Mouse (Mus musculus): Measurements from ENCODE around the gene Efhc1. TPM values are rescaled to one million over a fixed set of nuclear protein-coding genes. Genes with fewer than 3 reads are reported as not detected.
A peak's percentile ranks its signal among the peaks of the same experiment; 100 is the strongest.

The Efhc1 gene
- polyA plus RNA-seq, 1 experiment from 2014 or later: 0.58 TPM

- H3K4me1 ChIP-seq (replicated peaks; ENCODE audit: control insufficient read depth, insufficient read depth, low read length): no peaks in the 10 kb centered on the region
- no peaks in the 10 kb centered on the region for H3K9me3 ChIP-seq (ENCODE audit: control insufficient read depth, low read length)
- H3K27me3 ChIP-seq (replicated peaks; ENCODE audit: control insufficient read depth, insufficient read depth, low read length): no peaks in the 10 kb centered on the region
- H3K4me2 ChIP-seq: no peak overlapping the region
- no peak overlapping the region for H3K27ac ChIP-seq (ENCODE audit: low read depth, low read length)
- DNase-seq (ENCODE audit: low spot score) (no peak), ATAC-seq (replicated peaks; ENCODE audit: low FRiP score) (no peak)
- no peak overlapping the region for H3K4me3 ChIP-seq (ENCODE audit: low read depth, low read length)
- H3K36me3 ChIP-seq (ENCODE audit: control insufficient read depth, insufficient read depth, low read length): peaks cover 2% of the 10 kb centered on the region; the same call in 1 of the 2 replicates
- WGBS: 70% methylated on average over 8 of the region's 8 CpGs
- H3K9ac ChIP-seq (ENCODE audit: low read depth, low read length): no peak overlapping the region
Measured at GRCm38 (mm10) chr1:21004596-21004995, 53.2 kb downstream of the Efhc1 start.

- H3K36me3 ChIP-seq (ENCODE audit: control insufficient read depth, insufficient read depth, low read length): no peaks in the 10 kb centered on the region; the same call in 1 of the 2 replicates
Measured at GRCm38 (mm10) chr1:21006775-21007174, 55.3 kb downstream of the Efhc1 start.

DNA sequence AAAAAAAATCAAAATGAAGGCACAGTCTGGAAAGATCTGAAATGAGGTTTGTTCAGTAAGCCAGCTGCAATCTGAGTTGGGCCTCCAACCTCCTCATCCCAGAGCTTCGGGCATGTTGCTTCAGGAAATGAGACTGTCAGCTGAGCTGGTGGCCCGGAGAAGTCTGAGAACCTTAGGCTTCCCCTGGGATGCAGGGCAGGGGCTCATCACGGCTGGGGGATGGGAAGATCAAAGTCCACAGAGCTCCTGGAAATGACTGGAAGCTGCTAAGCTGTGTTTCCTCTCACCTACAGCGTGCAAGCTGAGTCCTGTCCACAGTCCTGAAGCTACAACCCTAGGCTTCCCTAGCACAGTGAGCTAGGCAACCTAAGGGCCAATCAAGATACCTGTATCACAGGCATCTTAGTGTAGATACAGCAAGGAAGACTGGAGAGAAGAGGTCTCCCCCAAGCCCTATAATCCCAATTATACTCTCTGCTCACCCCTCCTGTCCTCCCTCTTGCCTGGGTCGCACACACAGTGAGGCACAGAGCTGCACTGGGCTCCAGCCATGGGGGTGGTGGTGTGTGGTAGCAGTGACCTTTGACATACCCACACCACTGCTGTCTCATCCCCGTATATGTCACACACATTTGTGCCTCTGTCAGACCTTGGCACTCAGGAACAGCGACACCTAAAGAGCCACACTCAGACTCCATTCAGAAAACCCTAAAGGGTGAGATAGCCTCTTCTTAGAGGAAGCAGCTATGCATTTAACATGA lies 56.7 kb downstream of the Efhc1 start:
- no peak for DNase-seq (ENCODE audit: low spot score)
- no peaks in the 10 kb centered on the region; the same call in 1 of the 2 replicates for H3K36me3 ChIP-seq (ENCODE audit: control insufficient read depth, insufficient read depth, low read length)
- H3K4me2 ChIP-seq: no peak overlapping the region
- no peak overlapping the region for H3K9ac ChIP-seq (ENCODE audit: low read depth, low read length)
- H3K4me3 ChIP-seq (ENCODE audit: low read depth, low read length): no peak overlapping the region
- H3K27ac ChIP-seq (ENCODE audit: low read depth, low read length): no peak overlapping the region
- ATAC-seq (replicated peaks; ENCODE audit: low FRiP score): 0 out of 2 replicates have a peak, but pooled peaks have one; percentile 18
- H3K9me3 ChIP-seq (ENCODE audit: control insufficient read depth, low read length): no peaks in the 10 kb centered on the region
- no peaks in the 10 kb centered on the region for H3K4me1 ChIP-seq (replicated peaks; ENCODE audit: control insufficient read depth, insufficient read depth, low read length)
- WGBS: 69% methylated on average over 7 of the region's 7 CpGs
- no peaks in the 10 kb centered on the region for H3K27me3 ChIP-seq (replicated peaks; ENCODE audit: control insufficient read depth, insufficient read depth, low read length)

More at GRCm38 (mm10) chr1:21006775-21007174, 55.3 kb downstream of the Efhc1 start:
- Histone ChIP-seq H3K27ac (ENCODE audit: low read depth, low read length) (no peak overlapping the region), H3K4me3 (ENCODE audit: low read depth, low read length) (no peak overlapping the region), H3K9me3 (ENCODE audit: control insufficient read depth, low read length) (no peaks in the 10 kb centered on the region), H3K4me1 (replicated peaks; ENCODE audit: control insufficient read depth, insufficient read depth, low read length) (no peaks in the 10 kb centered on the region), H3K4me2 (no peak overlapping the region), H3K9ac (ENCODE audit: low read depth, low read length) (no peak overlapping the region), H3K27me3 (replicated peaks; ENCODE audit: control insufficient read depth, insufficient read depth, low read length) (no peaks in the 10 kb centered on the region)
- DNase-seq (ENCODE audit: low spot score): no peak
- ATAC-seq (replicated peaks; ENCODE audit: low FRiP score): no peak
- 83% methylated on average over 5 of the region's 5 CpGs for WGBS

- H3K9ac ChIP-seq (ENCODE audit: low read depth, low read length): no peak overlapping the region
- H3K9me3 ChIP-seq (ENCODE audit: control insufficient read depth, low read length): no peaks in the 10 kb centered on the region
- 65% methylated on average over 4 of the region's 4 CpGs for WGBS
Measured at GRCm38 (mm10) chr1:21008891-21009290, 57.5 kb downstream of the Efhc1 start.

DNA sequence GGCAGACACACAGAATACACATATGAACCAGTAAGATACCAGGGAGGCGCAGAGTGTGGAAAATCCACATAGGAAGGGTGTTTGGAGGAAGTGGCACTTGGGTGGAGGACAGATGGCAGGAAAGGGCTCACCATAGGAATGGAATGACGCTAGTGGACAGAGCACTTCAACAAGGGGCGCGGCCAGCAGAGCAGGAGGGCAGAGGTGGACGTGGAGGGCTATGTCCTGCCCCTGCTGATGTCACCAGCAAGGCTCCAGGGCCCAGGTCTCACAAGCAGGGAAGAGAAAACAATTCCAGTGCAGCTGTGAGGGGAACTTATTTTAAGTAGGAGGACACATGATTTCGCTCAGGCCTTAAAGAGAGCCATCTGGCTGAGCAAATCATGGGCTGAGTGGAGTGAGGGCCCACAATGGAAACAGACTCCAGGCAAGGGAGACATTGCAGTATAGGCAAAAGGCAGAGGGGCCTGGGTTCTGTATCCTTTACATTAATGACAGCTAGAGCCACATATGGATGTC lies 58.9 kb downstream of the Efhc1 start:
- H3K4me3 ChIP-seq (ENCODE audit: low read depth, low read length): no peak overlapping the region
- H3K4me2 ChIP-seq: no peak overlapping the region
- no peaks in the 10 kb centered on the region for H3K27me3 ChIP-seq (replicated peaks; ENCODE audit: control insufficient read depth, insufficient read depth, low read length)
- no peaks in the 10 kb centered on the region for H3K9me3 ChIP-seq (ENCODE audit: control insufficient read depth, low read length)
- no peak for ATAC-seq (replicated peaks; ENCODE audit: low FRiP score)
- H3K9ac ChIP-seq (ENCODE audit: low read depth, low read length): no peak overlapping the region
- DNase-seq (ENCODE audit: low spot score): no peak
- H3K4me1 ChIP-seq (replicated peaks; ENCODE audit: control insufficient read depth, insufficient read depth, low read length): no peaks in the 10 kb centered on the region
- H3K27ac ChIP-seq (ENCODE audit: low read depth, low read length): no peak overlapping the region
- 84% methylated on average over 6 of the region's 6 CpGs for WGBS
- no peaks in the 10 kb centered on the region for H3K36me3 ChIP-seq (ENCODE audit: control insufficient read depth, insufficient read depth, low read length)

More at GRCm38 (mm10) chr1:21008891-21009290, 57.5 kb downstream of the Efhc1 start:
- H3K4me2 ChIP-seq: no peak overlapping the region
- H3K27ac ChIP-seq (ENCODE audit: low read depth, low read length): no peak overlapping the region
- ATAC-seq (replicated peaks; ENCODE audit: low FRiP score) (no peak), DNase-seq (ENCODE audit: low spot score) (no peak)
- no peaks in the 10 kb centered on the region for H3K4me1 ChIP-seq (replicated peaks; ENCODE audit: control insufficient read depth, insufficient read depth, low read length)
- no peaks in the 10 kb centered on the region for H3K27me3 ChIP-seq (replicated peaks; ENCODE audit: control insufficient read depth, insufficient read depth, low read length)
- H3K4me3 ChIP-seq (ENCODE audit: low read depth, low read length): no peak overlapping the region
- H3K36me3 ChIP-seq (ENCODE audit: control insufficient read depth, insufficient read depth, low read length): no peaks in the 10 kb centered on the region; the same call in 1 of the 2 replicates

DNA sequence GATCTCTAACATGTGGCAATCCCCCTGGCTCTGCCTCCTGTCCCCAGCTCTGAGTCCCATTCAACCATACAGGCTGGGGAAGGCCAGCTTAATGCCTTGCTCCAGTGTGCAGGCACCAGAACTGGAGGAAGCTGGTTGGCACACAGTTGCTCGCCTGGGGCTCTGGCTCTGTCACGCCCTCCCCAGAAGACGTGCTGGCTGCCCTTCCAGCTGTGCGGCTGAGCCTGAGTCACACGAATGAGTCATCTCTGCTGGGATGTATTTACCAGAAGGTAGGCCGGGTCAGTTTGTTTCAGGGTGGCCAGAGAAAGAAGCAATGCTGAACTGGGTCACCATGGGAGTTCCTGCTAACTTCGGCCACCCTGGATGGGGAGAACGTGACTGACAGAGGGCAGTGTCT lies 63.0 kb downstream of the Efhc1 start:
- Histone ChIP-seq H3K4me3 (ENCODE audit: low read depth, low read length) (no peak overlapping the region), H3K27ac (ENCODE audit: low read depth, low read length) (no peak overlapping the region), H3K9ac (ENCODE audit: low read depth, low read length) (no peak overlapping the region), H3K36me3 (ENCODE audit: control insufficient read depth, insufficient read depth, low read length) (no peaks in the 10 kb centered on the region), H3K27me3 (replicated peaks; ENCODE audit: control insufficient read depth, insufficient read depth, low read length) (no peaks in the 10 kb centered on the region), H3K4me2 (no peak overlapping the region), H3K4me1 (replicated peaks; ENCODE audit: control insufficient read depth, insufficient read depth, low read length) (no peaks in the 10 kb centered on the region), H3K9me3 (ENCODE audit: control insufficient read depth, low read length) (no peaks in the 10 kb centered on the region)
- no peak for ATAC-seq (replicated peaks; ENCODE audit: low FRiP score)
- 62% methylated on average over 8 of the region's 8 CpGs for WGBS
- DNase-seq (ENCODE audit: low spot score): no peak

GRCm38 (mm10) chr1:21023101-21023500 lies 71.7 kb downstream of the Efhc1 start:
- Histone ChIP-seq H3K27me3 (replicated peaks; ENCODE audit: control insufficient read depth, insufficient read depth, low read length) (no peaks in the 10 kb centered on the region), H3K27ac (ENCODE audit: low read depth, low read length) (no peak overlapping the region), H3K4me2 (no peak overlapping the region), H3K9ac (ENCODE audit: low read depth, low read length) (no peak overlapping the region), H3K36me3 (ENCODE audit: control insufficient read depth, insufficient read depth, low read length) (no peaks in the 10 kb centered on the region), H3K4me1 (replicated peaks; ENCODE audit: control insufficient read depth, insufficient read depth, low read length) (peaks cover 3% of the 10 kb centered on the region; the same call in 1 of the 2 replicates), H3K4me3 (ENCODE audit: low read depth, low read length) (no peak overlapping the region), H3K9me3 (ENCODE audit: control insufficient read depth, low read length) (no peaks in the 10 kb centered on the region)
- DNase-seq (ENCODE audit: low spot score) (no peak), ATAC-seq (replicated peaks; ENCODE audit: low FRiP score) (no peak)
- WGBS: 79% methylated on average over 3 of the region's 3 CpGs

DNA sequence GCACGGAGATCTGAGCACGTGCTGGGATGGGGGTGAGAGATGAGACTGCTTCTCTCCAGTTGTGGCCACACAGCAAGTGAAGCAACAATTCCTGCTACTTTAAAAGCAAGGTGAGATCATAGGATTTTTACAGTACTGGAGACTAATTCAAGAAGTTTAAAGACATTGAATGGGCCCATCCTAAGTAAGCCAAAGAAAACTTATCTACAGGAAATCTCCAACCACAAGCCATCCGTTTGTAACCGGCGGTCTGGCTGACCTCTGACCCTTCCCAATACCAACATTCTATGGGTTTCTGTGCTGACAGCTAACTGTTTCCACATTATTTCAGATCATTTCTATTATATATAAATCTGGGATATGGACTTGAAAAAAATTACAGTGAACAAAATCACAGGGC lies 73.8 kb downstream of the Efhc1 start:
- WGBS: 41% methylated on average over 5 of the region's 5 CpGs
- Histone ChIP-seq H3K27me3 (replicated peaks; ENCODE audit: control insufficient read depth, insufficient read depth, low read length) (no peaks in the 10 kb centered on the region), H3K36me3 (ENCODE audit: control insufficient read depth, insufficient read depth, low read length) (no peaks in the 10 kb centered on the region), H3K9me3 (ENCODE audit: control insufficient read depth, low read length) (no peaks in the 10 kb centered on the region), H3K4me2 (no peak overlapping the region), H3K4me3 (ENCODE audit: low read depth, low read length) (no peak overlapping the region), H3K9ac (ENCODE audit: low read depth, low read length) (no peak overlapping the region), H3K27ac (ENCODE audit: low read depth, low read length) (no peak overlapping the region), H3K4me1 (replicated peaks; ENCODE audit: control insufficient read depth, insufficient read depth, low read length) (peaks cover 3% of the 10 kb centered on the region; the same call in 1 of the 2 replicates)
- no peak for ATAC-seq (replicated peaks; ENCODE audit: low FRiP score)
- DNase-seq (ENCODE audit: low spot score): no peak

DNA sequence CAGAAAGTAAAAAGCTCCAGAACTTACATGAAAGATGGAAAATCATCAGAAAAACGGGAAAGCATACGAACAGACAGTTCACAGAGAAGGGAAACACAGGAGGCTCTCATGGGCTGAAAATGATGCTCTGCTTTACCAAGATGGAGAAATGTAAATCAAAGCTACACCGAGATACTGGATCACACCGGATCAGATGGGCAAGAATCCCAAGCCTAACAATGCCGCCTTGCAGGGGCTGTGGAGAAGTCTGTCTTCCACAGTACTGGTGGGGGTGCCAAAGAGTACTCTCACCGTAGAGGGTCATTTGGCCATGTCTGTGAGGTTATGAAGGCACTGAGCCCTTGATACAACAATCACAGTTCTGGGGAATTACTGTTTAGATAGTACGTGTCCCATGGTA lies 75.1 kb downstream of the Efhc1 start:
- Histone ChIP-seq H3K9me3 (ENCODE audit: control insufficient read depth, low read length) (no peaks in the 10 kb centered on the region), H3K4me2 (no peak overlapping the region), H3K36me3 (ENCODE audit: control insufficient read depth, insufficient read depth, low read length) (no peaks in the 10 kb centered on the region), H3K27ac (ENCODE audit: low read depth, low read length) (no peak overlapping the region), H3K4me1 (replicated peaks; ENCODE audit: control insufficient read depth, insufficient read depth, low read length) (peaks cover 3% of the 10 kb centered on the region; the same call in 1 of the 2 replicates), H3K9ac (ENCODE audit: low read depth, low read length) (no peak overlapping the region), H3K27me3 (replicated peaks; ENCODE audit: control insufficient read depth, insufficient read depth, low read length) (no peaks in the 10 kb centered on the region), H3K4me3 (ENCODE audit: low read depth, low read length) (no peak overlapping the region)
- no peak for ATAC-seq (replicated peaks; ENCODE audit: low FRiP score)
- no peak for DNase-seq (ENCODE audit: low spot score)
- 81% methylated on average over 7 of the region's 7 CpGs for WGBS
